Comparison of ENCODE assay signal across 23 mouse cellular contexts in the genomic region with DNA sequence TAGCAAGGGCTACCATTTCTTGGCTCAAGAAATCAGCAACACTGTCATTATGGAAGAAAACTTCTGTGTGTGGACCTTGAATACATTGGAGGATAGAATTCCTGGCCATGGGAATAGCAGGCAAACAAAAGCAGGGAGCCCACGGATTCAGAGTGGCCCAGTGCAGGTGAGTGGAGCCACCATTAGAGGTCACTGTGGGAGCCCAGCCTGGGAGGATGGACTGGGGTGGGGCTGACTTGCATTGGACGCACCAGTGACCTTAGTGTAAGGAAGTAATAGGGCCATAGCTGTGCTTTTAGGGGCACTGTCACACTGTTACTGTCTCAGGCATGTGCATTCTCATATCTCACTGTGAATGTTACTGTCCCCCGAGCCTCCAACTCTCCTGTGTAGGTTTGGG.
DNase-seq lines count a peak whose midpoint lies in the region; ATAC-seq and TF ChIP-seq lines count a peak whose summit lies in the region.
"Had no signal": no experiment of that assay in that cellular context is flagged by ENCODE, and none has a peak within 500 bp of the region (broad histone marks: within the 10 kb centered on the region; RNA-seq: fewer than 3 reads in every experiment).

No protein-coding gene starts in this region.

- 54% methylated on average over 3 of the region's 3 CpGs for WGBS in cerebellum, adult 2 months
- WGBS in intestine, postnatal 0 days, result 46% methylated on average over 3 of the region's 3 CpGs
- 42% methylated on average over 3 of the region's 3 CpGs for WGBS in intestine, embryonic 15.5 days
- 52% methylated on average over 3 of the region's 3 CpGs for WGBS in midbrain, postnatal 0 days
- WGBS in midbrain, embryonic 15.5 days, result 59% methylated on average over 3 of the region's 3 CpGs

- TF ChIP-seq CTCF in cerebellum, adult 2 months (IDR thresholded peaks at IDR 0.05; ENCODE audit: borderline replicate concordance, insufficient read depth, low read depth, low read length), result peak; percentile 52; the same call in 1 of the 2 replicates
- TF ChIP-seq CTCF in intestine, postnatal 0 days (IDR thresholded peaks at IDR 0.05; ENCODE audit: low read depth), result peak; percentile 36; the same call in 1 of the 2 replicates
- peak; percentile 41 for TF ChIP-seq CTCF in midbrain, postnatal 0 days (IDR thresholded peaks at IDR 0.05)

- no peak for ATAC-seq in intestine, postnatal 0 days
- no peak for ATAC-seq in intestine, embryonic 15.5 days
- no peak for ATAC-seq in midbrain, postnatal 0 days (ENCODE audit: low FRiP score)
- no peak for ATAC-seq in midbrain, embryonic 15.5 days (replicated peaks)
- ATAC-seq: CD4-positive, CD25-positive, alpha-beta regulatory T cell, adult 4 months; forebrain, embryonic 13.5 days; liver, embryonic 12.5 days; Patski had no signal

- peaks cover 4% of the 10 kb centered on the region; the same call in 1 of the 2 replicates for H3K9me3 ChIP-seq in intestine, postnatal 0 days (ENCODE audit: control insufficient read depth)
- H3K9me3 ChIP-seq in intestine, embryonic 15.5 days, result no peaks in the 10 kb centered on the region
- no peaks in the 10 kb centered on the region for H3K9me3 ChIP-seq in midbrain, postnatal 0 days (ENCODE audit: low read length)
- no peaks in the 10 kb centered on the region for H3K9me3 ChIP-seq in midbrain, embryonic 15.5 days
- H3K9me3 ChIP-seq: heart, embryonic 15.5 days; hindbrain, embryonic 15.5 days; stomach, embryonic 15.5 days had no signal

- H3K4me1 ChIP-seq in cerebellum, adult 2 months (ENCODE audit: control insufficient read depth, insufficient read depth, low read length), result no peaks in the 10 kb centered on the region
- H3K4me1 ChIP-seq in intestine, postnatal 0 days (replicated peaks; ENCODE audit: control insufficient read depth, insufficient read depth, low read length), result no peaks in the 10 kb centered on the region
- H3K4me1 ChIP-seq in intestine, embryonic 15.5 days (replicated peaks), result no peaks in the 10 kb centered on the region
- no peaks in the 10 kb centered on the region for H3K4me1 ChIP-seq in midbrain, postnatal 0 days (ENCODE audit: insufficient read depth, low read length)
- H3K4me1 ChIP-seq in midbrain, embryonic 15.5 days, result no peaks in the 10 kb centered on the region
- H3K4me1 ChIP-seq: forebrain, embryonic 13.5 days; heart, embryonic 15.5 days; limb, embryonic 13.5 days; liver, embryonic 12.5 days; midbrain, embryonic 12.5 days; stomach, embryonic 15.5 days had no signal

- no peak overlapping the region for H3K4me3 ChIP-seq in cerebellum, adult 2 months (replicated peaks; ENCODE audit: insufficient read depth, low read depth, low read length)
- H3K4me3 ChIP-seq in intestine, postnatal 0 days (ENCODE audit: low read depth, low read length), result no peak overlapping the region
- H3K4me3 ChIP-seq in intestine, embryonic 15.5 days (replicated peaks), result no peak overlapping the region
- H3K4me3 ChIP-seq in midbrain, postnatal 0 days (ENCODE audit: low read depth, low read length), result no peak overlapping the region
- H3K4me3 ChIP-seq in midbrain, embryonic 15.5 days, result no peak overlapping the region
- H3K4me3 ChIP-seq: forebrain, embryonic 13.5 days; heart, embryonic 15.5 days; hindbrain, embryonic 15.5 days; limb, embryonic 13.5 days; liver, embryonic 12.5 days; midbrain, embryonic 12.5 days; stomach, embryonic 15.5 days had no signal

- H3K4me2 ChIP-seq in intestine, postnatal 0 days (replicated peaks; ENCODE audit: low read depth), result no peak overlapping the region
- H3K4me2 ChIP-seq in intestine, embryonic 15.5 days (replicated peaks), result no peak overlapping the region
- H3K4me2 ChIP-seq in midbrain, postnatal 0 days (ENCODE audit: low read depth, low read length, poor library complexity, severe bottlenecking), result no peak overlapping the region
- no peak overlapping the region for H3K4me2 ChIP-seq in midbrain, embryonic 15.5 days
- H3K4me2 ChIP-seq: forebrain, embryonic 13.5 days; heart, embryonic 15.5 days; hindbrain, embryonic 15.5 days; limb, embryonic 13.5 days; liver, embryonic 12.5 days; midbrain, embryonic 12.5 days; stomach, embryonic 15.5 days had no signal

- H3K9ac ChIP-seq in intestine, postnatal 0 days (ENCODE audit: low read depth, low read length), result no peak overlapping the region
- no peak overlapping the region for H3K9ac ChIP-seq in intestine, embryonic 15.5 days
- H3K9ac ChIP-seq in midbrain, postnatal 0 days (replicated peaks; ENCODE audit: low read length, poor library complexity, severe bottlenecking), result no peak overlapping the region
- H3K9ac ChIP-seq in midbrain, embryonic 15.5 days, result no peak overlapping the region
- H3K9ac ChIP-seq: forebrain, embryonic 13.5 days; heart, embryonic 15.5 days; hindbrain, embryonic 15.5 days; limb, embryonic 13.5 days; liver, embryonic 12.5 days; midbrain, embryonic 12.5 days; stomach, embryonic 15.5 days had no signal

- no peaks in the 10 kb centered on the region for H3K36me3 ChIP-seq in intestine, postnatal 0 days (ENCODE audit: control insufficient read depth, insufficient read depth)
- no peaks in the 10 kb centered on the region for H3K36me3 ChIP-seq in intestine, embryonic 15.5 days
- H3K36me3 ChIP-seq in midbrain, postnatal 0 days (ENCODE audit: insufficient read depth, low read length), result no peaks in the 10 kb centered on the region
- H3K36me3 ChIP-seq in midbrain, embryonic 15.5 days (replicated peaks), result no peaks in the 10 kb centered on the region
- H3K36me3 ChIP-seq: G1E; heart, embryonic 15.5 days; hindbrain, embryonic 15.5 days; limb, embryonic 13.5 days; liver, embryonic 12.5 days; midbrain, embryonic 12.5 days; stomach, embryonic 15.5 days had no signal

- no peak overlapping the region for H3K27ac ChIP-seq in cerebellum, adult 2 months (ENCODE audit: insufficient read depth, low read length)
- H3K27ac ChIP-seq in intestine, postnatal 0 days (ENCODE audit: low read depth, low read length), result no peak overlapping the region
- no peak overlapping the region for H3K27ac ChIP-seq in intestine, embryonic 15.5 days
- no peak overlapping the region for H3K27ac ChIP-seq in midbrain, postnatal 0 days (ENCODE audit: low read depth, low read length)
- H3K27ac ChIP-seq in midbrain, embryonic 15.5 days, result no peak overlapping the region
- H3K27ac ChIP-seq: forebrain, embryonic 13.5 days; heart, embryonic 15.5 days; hindbrain, embryonic 15.5 days; limb, embryonic 13.5 days; liver, embryonic 12.5 days; midbrain, embryonic 12.5 days; stomach, embryonic 15.5 days had no signal

- no peak for DNase-seq in cerebellum, adult 2 months
- DNase-seq in cerebellum, adult 9-10 months, result no peak
- DNase-seq in midbrain, postnatal 0 days (ENCODE audit: low spot score), result no peak
- no peak for DNase-seq in right cerebral cortex, postnatal 10 days (ENCODE audit: low spot score in 2 of 2)
- DNase-seq: gastrocnemius, postnatal 36 days; kidney, adult 11 months; lung, adult 18-20 months; right cerebral cortex, postnatal 4 days; thymus, adult 18-20 months; thymus, postnatal 4 days had no signal

- no peaks in the 10 kb centered on the region for H3K27me3 ChIP-seq in cerebellum, adult 2 months (ENCODE audit: control insufficient read depth, insufficient read depth, low read length)
- H3K27me3 ChIP-seq in intestine, postnatal 0 days (replicated peaks; ENCODE audit: control insufficient read depth, insufficient read depth, low read length), result no peaks in the 10 kb centered on the region
- H3K27me3 ChIP-seq in intestine, embryonic 15.5 days (replicated peaks), result no peaks in the 10 kb centered on the region
- no peaks in the 10 kb centered on the region for H3K27me3 ChIP-seq in midbrain, postnatal 0 days (ENCODE audit: insufficient read depth, low read length)
- H3K27me3 ChIP-seq in midbrain, embryonic 15.5 days (replicated peaks), result no peaks in the 10 kb centered on the region
- H3K27me3 ChIP-seq: forebrain, embryonic 13.5 days; heart, embryonic 15.5 days; hindbrain, embryonic 15.5 days; limb, embryonic 13.5 days; liver, embryonic 12.5 days; midbrain, embryonic 12.5 days; Patski; stomach, embryonic 15.5 days had no signal

- TF ChIP-seq POLR2A in cerebellum, adult 2 months (IDR thresholded peaks at IDR 0.05; ENCODE audit: borderline replicate concordance, insufficient read depth, low read length), result no peak
